Mouse (Mus musculus) bone marrow macrophage, adult 2 months (primary cell): Measurements from ENCODE around the gene Xkrx. TPM values are rescaled to one million over a fixed set of nuclear protein-coding genes. Genes with fewer than 3 reads are reported as not detected.
"Not testable (repeated sequence)": the region's sequence is repeated elsewhere in the genome, so short reads cannot be mapped to it uniquely, and the experiment has no call there.

Source experiments
- H3K27ac ChIP-seq: 2 replicates; pipeline ENCODE4 v1.5.1; 2012; ENCODE audit warnings: low read depth, low read length; ENCODE audit not compliant: insufficient read depth
- H3K4me1 ChIP-seq: 2 replicates; pipeline ENCODE4 v1.6.1; 2012; ENCODE audit warnings: low read length; ENCODE audit not compliant: control insufficient read depth, insufficient read depth
- H3K4me3 ChIP-seq: 2 replicates; pipeline ENCODE4 v1.5.1; 2012; ENCODE audit warnings: mild to moderate bottlenecking, low read length, moderate library complexity; ENCODE audit not compliant: insufficient read depth
- CTCF ChIP-seq: IDR thresholded peaks from 2 replicates; pipeline ENCODE4 v1.5.1; 2012; ENCODE audit warnings: low read depth, mild to moderate bottlenecking, low read length, moderate library complexity
- POLR2A ChIP-seq: IDR thresholded peaks from 2 replicates; pipeline ENCODE4 v1.6.1; 2012; ENCODE audit warnings: mild to moderate bottlenecking, low read depth, low read length, borderline replicate concordance
- polyA plus RNA-seq: library from polyadenylated mRNA; stranded (reverse); fragments of >200 nt; gene quantifications from 2 replicates; pipeline ENCODE4 v1.2.4, GENCODE M21; 2012; ENCODE audit not compliant: missing spikeins, insufficient read depth, insufficient read length

Xkrx gene
- polyA plus RNA-seq = 0.44 and 1.1 TPM in 2 replicates

- Histone ChIP-seq H3K4me3 (no peak within 1 kb of the TSS), H3K4me1 (peaks cover 5% of the 10 kb centered on the region; the same call in 1 of the 2 replicates), H3K27ac (no peak within 1 kb of the TSS)
- TF ChIP-seq POLR2A (no peak), CTCF (no peak)
Observed at GRCm38 (mm10) chrX:134162043-134162720, at the start of gene Xkrx. Gene Xkrx, minus strand, starts transcription at chrX:134162076.

DNA sequence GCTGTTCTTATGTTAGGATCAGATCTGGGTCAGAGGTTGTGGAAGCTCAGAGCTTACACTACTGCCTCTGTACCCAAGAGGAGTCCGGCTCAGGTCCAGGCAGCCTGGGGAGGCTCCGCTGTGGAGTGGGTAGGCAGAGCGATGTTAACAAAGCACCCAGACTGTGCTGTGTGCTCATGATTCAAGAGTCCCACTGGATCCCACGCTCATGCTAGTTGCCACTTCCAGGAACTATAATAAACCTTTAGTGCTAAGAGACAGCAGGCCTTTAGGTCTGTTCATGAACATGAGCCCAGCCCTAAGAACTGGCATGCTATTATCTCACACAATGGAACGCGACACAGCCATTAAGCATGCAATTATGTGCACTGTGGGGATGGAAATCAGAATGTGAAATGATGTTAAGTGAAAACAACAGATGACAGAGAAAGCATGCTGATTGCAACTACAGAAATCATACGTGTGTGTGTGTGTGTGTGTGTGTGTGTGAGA is 49.3 kb upstream of the Xkrx start:
- H3K4me1 ChIP-seq = no peaks in the 10 kb centered on the region
- TF ChIP-seq CTCF = no peak
- no peak for TF ChIP-seq POLR2A
- H3K27ac ChIP-seq = no peak overlapping the region
- H3K4me3 ChIP-seq = no peak overlapping the region

DNA sequence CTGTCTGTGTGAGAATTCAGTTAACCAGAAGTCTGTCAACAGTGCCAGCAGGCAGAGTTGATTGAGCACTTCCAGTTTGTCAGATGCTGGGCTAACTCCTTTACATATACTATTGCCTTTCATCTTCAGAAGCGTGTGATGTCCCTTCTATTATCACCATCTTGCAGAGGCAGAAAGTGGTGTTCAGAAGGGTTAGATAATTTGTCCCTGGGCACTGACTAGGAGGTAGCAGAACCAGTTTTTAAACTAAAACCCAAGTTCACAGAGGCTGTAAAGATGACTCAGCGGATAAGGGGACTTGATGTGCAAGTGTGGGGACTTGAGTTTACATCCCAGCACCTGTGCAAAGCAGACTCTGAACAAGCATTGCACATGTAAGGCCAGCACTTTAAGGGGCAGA is 46.6 kb upstream of the Xkrx start:
- no peak for TF ChIP-seq CTCF
- no peak overlapping the region for H3K4me3 ChIP-seq
- no peak overlapping the region for H3K27ac ChIP-seq
- H3K4me1 ChIP-seq = no peaks in the 10 kb centered on the region

- H3K4me1 ChIP-seq, H3K4me3 ChIP-seq, H3K27ac ChIP-seq: not testable (repeated sequence)
Observed at GRCm38 (mm10) chrX:134187201-134187600, 25.3 kb upstream of the Xkrx start, which contains the start of gene Arl13a. Gene Arl13a, plus strand, starts transcription at chrX:134187501.

DNA sequence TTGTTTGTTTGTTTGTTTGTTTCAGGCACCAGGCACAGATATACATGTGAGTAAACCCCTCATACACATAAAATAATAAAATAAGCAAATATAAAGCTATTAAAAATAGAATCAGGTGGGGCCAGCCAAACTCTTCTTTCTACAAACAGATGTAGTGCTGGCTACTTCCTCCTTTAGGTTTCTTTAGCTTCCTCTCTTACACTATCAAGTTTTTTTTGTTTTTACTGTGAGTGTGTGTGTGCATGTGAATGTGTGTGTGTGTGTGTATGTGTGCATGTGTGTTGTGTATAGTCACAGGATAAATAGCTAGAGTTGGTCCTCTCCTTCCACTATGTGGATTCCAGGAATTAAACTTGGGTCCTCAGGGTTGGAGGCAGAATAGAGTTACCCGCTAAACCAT is 12.8 kb upstream of the Xkrx start:
- H3K4me1 ChIP-seq = no peaks in the 10 kb centered on the region
- no peak for TF ChIP-seq POLR2A
- no peak for TF ChIP-seq CTCF
- H3K27ac ChIP-seq = no peak overlapping the region
- no peak overlapping the region for H3K4me3 ChIP-seq

DNA sequence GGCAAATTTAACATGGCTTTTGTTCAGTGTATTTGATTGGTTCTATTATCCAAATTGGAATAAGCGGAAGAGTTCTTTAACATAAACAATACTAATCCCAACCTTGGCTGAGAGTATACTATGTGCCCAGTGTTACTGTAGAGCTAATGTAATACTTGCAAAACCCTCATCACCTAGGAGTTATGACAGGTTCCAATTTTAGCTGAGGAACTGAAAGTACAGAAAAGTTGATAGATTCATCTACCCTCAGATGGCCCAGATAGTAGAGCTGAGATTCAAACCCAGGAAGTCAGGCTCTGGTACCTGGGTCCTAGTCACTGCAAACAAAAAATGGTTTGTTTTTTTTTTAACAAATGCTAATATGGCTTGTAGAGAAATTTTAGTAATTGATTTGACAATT is 8.7 kb upstream of the Xkrx start:
- no peak for TF ChIP-seq CTCF
- no peak for TF ChIP-seq POLR2A
- no peak overlapping the region for H3K4me3 ChIP-seq
- no peak overlapping the region for H3K27ac ChIP-seq
- H3K4me1 ChIP-seq = no peaks in the 10 kb centered on the region

DNA sequence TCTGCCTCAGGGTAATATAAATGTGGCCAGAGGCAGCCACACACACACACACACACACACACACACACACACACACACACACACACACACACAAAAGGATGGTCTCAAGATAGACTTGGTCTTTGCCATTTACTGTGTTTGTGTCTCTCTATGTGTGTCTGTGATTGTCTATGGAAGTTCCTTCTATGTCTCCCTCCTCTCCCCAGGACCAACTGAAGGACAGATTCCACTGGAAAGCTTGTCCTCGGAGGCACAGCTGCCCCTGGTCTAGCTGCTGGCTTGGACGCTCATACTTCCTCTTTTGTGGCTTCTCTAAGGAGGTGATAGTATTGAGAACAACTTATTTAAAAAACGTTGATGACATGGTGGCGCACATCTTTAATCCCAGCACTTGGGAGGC is 1.6 kb upstream of the Xkrx start:
- Histone ChIP-seq H3K4me1 (peaks cover 5% of the 10 kb centered on the region; the same call in 1 of the 2 replicates), H3K27ac (no peak overlapping the region), H3K4me3 (0 out of 2 replicates have a peak overlapping the region, but pooled peaks have one; percentile 2)
- TF ChIP-seq POLR2A = no peak
- no peak for TF ChIP-seq CTCF

DNA sequence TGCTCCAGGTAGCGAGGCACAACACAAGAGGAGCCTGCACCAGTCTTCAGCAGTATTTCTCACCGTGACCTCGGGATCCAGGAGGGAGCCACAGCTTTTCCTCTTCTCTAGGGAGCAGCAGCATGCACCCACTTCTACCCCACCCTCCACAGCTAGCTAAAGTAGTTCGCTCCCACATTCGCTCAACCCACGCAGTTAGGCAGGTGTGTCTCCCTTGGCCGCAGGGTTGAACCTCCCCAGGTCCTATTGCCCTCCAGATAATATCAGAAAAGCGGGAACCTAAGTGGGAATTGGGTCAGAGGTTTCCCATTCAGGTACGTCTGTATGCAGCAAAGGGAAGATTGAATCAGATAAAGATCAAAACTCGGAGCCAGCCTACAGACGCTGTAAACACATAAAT is 950 bp upstream of the Xkrx start:
- Histone ChIP-seq H3K4me1 (peaks cover 5% of the 10 kb centered on the region; the same call in 1 of the 2 replicates), H3K27ac (no peak overlapping the region), H3K4me3 (no peak overlapping the region)
- no peak for TF ChIP-seq POLR2A
- TF ChIP-seq CTCF = no peak

DNA sequence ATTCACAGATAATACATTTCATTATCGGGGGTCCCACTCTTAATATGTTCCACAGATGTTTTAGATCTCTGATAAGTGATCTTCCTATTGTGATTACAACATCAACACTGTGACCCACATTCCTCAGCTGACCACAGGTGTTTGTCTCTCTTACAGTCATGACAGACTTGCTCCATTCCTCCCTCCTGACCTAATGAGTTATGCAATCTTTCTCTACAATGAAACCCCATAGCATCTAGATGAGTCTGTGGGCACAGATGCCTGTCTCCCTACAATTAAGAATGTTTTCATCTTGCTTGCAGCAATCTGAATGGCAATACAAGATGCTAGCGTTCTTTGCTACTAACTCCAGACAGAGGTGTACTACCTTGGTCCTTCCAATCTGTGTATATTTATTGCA is 1.4 kb downstream of the Xkrx start:
- TF ChIP-seq CTCF (no peak), POLR2A (no peak)
- H3K27ac ChIP-seq = no peak overlapping the region
- peaks cover 5% of the 10 kb centered on the region; the same call in 1 of the 2 replicates for H3K4me1 ChIP-seq
- no peak overlapping the region for H3K4me3 ChIP-seq

DNA sequence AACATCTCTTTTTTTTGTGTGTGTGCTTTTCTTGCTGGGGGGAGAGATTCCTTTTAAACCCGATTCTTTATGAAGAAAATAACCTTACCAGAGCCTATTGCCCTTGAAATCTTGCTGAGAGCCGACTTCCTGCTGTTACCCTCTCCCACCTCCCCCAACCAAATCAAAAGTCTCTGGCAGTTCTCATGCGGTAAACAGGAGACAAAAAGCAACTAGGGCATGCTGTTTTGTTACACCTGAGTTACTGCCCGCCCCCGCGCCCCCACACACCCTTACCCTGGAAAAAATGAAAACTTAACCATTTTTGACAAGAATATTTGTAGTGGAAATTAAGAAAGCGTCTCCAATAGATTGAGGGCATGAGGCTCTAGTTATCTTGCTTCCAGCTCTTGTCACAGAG is 3.7 kb downstream of the Xkrx start:
- TF ChIP-seq CTCF = no peak
- TF ChIP-seq POLR2A = no peak
- H3K4me3 ChIP-seq = no peak overlapping the region

More for the DNA sequence above, 3.7 kb downstream of the Xkrx start:
- Histone ChIP-seq H3K27ac (no peak overlapping the region), H3K4me1 (peaks cover 5% of the 10 kb centered on the region; the same call in 1 of the 2 replicates)
